Mouse (Mus musculus) lung, embryonic 15.5 days (tissue): ENCODE measurements around the gene Tmprss7. TPM values are rescaled to one million over a fixed set of nuclear protein-coding genes. Genes with fewer than 3 reads are reported as not detected.

Experiments used
- ATAC-seq: fragments of 200-750 bp; cut with Nextera tagmentation; 2 replicates; pipeline ENCODE4 v1.8.0; 2017; ENCODE audit warnings: moderate number of reproducible peaks, borderline replicate concordance; ENCODE audit not compliant: low FRiP score, low TSS enrichment; ENCODE audit errors: extremely low read depth
- H3K27ac ChIP-seq: fragments of 300-500 bp; sonication (generic); 2 replicates; pipeline ENCODE4 v1.5.1; 2015; ENCODE audit warnings: moderate library complexity, mild to moderate bottlenecking, inconsistent platforms
- H3K27me3 ChIP-seq: fragments of 300-500 bp; sonication (generic); 2 replicates; pipeline ENCODE4 v1.6.1; 2015; ENCODE audit warnings: inconsistent platforms
- H3K36me3 ChIP-seq: fragments of 300-500 bp; sonication (generic); 2 replicates; pipeline ENCODE4 v1.6.1; 2015; ENCODE audit warnings: inconsistent platforms
- H3K4me1 ChIP-seq: fragments of 300-500 bp; sonication (generic); 2 replicates; pipeline ENCODE4 v1.6.1; 2015; ENCODE audit warnings: inconsistent platforms
- H3K4me2 ChIP-seq: fragments of 300-500 bp; sonication (generic); 2 replicates; pipeline ENCODE4 v1.6.1; 2015; ENCODE audit warnings: inconsistent platforms, mild to moderate bottlenecking, moderate library complexity
- H3K4me3 ChIP-seq: fragments of 300-500 bp; sonication (generic); 2 replicates; pipeline ENCODE4 v1.5.1; 2015; ENCODE audit warnings: mild to moderate bottlenecking, inconsistent platforms
- H3K9ac ChIP-seq: fragments of 300-500 bp; sonication (generic); 2 replicates; pipeline ENCODE4 v1.6.1; 2015; ENCODE audit warnings: inconsistent platforms
- H3K9me3 ChIP-seq: fragments of 300-500 bp; sonication (generic); 2 replicates; pipeline ENCODE4 v1.6.1; 2016; ENCODE audit warnings: inconsistent platforms
- WGBS: fragments of 180-500 bp; shearing (Covaris S2); methylation state at CpG from one replicate; pipeline ENCODE4 v1.1.7; 2015; 5-methylcytosine and 5-hydroxymethylcytosine counted together
- polyA plus RNA-seq: library from polyadenylated mRNA; unstranded; fragments of >200 nt; fragmentation: Nextera tagmentation; extraction: Ambion mirVana; gene quantifications from 2 replicates; pipeline ENCODE4 v1.2.1, GENCODE M21; 2015

Tmprss7 gene
- polyA plus RNA-seq, 1 experiment from 2014 or later = 0.10 TPM

DNA sequence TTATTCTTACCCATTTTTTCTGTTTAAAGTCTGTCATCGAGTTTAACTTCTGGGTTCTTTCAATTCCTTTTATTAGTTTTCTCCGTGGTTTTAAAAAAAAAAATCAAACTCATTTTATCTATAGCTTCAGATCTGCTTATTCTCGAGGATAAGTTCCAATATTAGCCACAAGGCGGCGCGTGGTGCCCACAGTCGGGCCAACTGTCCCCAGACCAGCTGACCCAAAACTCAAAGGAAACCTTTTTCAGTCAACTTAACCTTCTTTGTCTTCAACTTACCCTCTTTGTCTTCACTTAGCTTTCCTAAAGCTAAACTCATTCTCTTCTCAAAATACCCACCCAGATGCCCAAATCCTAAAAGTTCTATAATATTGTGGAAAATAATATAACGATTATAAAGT, 8.6 kb downstream of the Tmprss7 start:
- H3K36me3 ChIP-seq = no peaks in the 10 kb centered on the region
- H3K4me1 ChIP-seq = no peaks in the 10 kb centered on the region
- H3K27me3 ChIP-seq = no peaks in the 10 kb centered on the region
- no peaks in the 10 kb centered on the region for H3K9me3 ChIP-seq
- H3K4me3 ChIP-seq = no peak overlapping the region
- ATAC-seq = no peak
- WGBS = 11% methylated on average over 8 of the region's 8 CpGs
- H3K9ac ChIP-seq = no peak overlapping the region
- H3K4me2 ChIP-seq = no peak overlapping the region
- H3K27ac ChIP-seq = no peak overlapping the region

DNA sequence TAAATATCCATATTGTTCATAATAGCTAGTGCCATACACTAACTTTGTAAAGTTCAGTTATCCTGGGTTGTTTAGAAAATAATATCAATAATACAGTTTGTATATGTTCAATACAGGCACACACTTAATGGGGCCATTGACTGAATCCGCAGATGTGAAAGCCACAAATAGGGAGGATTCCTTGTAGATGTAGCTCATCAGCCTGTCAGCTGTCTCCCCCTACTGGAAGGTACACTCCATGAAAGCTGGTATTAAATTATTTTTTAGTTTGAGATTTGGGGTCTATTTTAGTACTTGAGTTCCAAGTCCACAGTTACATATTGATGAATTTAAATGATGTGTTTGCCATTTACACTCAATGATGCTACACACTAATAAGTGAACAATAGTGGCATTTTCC, 17.0 kb downstream of the Tmprss7 start:
- Histone ChIP-seq H3K4me2 (no peak overlapping the region), H3K9ac (no peak overlapping the region), H3K27me3 (no peaks in the 10 kb centered on the region), H3K9me3 (no peaks in the 10 kb centered on the region), H3K4me1 (no peaks in the 10 kb centered on the region), H3K27ac (no peak overlapping the region), H3K36me3 (no peaks in the 10 kb centered on the region), H3K4me3 (no peak overlapping the region)
- ATAC-seq = no peak
- 19% methylated on average over 1 of the region's 1 CpGs for WGBS

DNA sequence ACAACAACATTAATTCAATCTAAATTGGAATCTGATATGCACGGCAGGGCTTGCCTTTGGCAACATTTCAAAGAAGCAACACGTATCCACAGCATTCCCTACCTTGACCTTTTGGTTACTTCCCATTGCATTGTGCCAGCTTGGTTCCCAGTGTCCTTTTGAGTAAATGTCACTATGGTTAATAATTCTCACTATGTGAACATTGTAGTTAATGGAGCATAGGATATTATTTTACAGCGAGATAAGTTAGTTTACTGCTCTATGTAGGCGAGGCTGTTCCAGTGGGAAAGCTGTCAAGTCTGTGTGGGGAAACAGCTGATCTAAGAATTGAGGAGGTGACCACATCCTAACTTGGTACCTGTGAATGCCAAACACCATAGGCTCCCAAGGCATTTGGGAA, 23.5 kb downstream of the Tmprss7 start:
- H3K9ac ChIP-seq = no peak overlapping the region
- H3K4me1 ChIP-seq = no peaks in the 10 kb centered on the region
- 63% methylated on average over 4 of the region's 4 CpGs for WGBS
- H3K4me2 ChIP-seq = no peak overlapping the region
- H3K4me3 ChIP-seq = no peak overlapping the region
- no peaks in the 10 kb centered on the region for H3K27me3 ChIP-seq
- no peaks in the 10 kb centered on the region for H3K9me3 ChIP-seq
- no peak for ATAC-seq
- H3K36me3 ChIP-seq = no peaks in the 10 kb centered on the region
- no peak overlapping the region for H3K27ac ChIP-seq

DNA sequence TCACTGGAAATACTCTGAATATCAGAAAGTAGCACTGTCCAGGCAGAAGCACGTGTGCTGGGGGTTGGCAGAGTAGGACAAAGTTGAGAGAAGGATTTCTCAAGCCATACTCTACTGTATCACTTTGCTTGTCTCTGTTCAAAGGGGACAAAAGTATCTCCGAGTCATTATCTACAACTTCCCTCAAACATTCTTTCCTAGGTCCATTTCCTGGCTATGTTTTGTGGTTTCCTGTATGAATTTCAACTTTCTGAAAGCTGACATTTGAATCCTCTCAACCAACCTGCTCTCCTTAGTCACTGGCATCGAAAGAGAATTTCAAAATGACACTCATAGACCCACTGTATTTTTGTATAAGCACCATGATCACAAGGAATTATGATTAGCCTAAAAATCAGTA, 25.3 kb downstream of the Tmprss7 start:
- H3K27me3 ChIP-seq = no peaks in the 10 kb centered on the region
- H3K36me3 ChIP-seq = no peaks in the 10 kb centered on the region
- WGBS = 51% methylated on average over 3 of the region's 3 CpGs
- H3K4me3 ChIP-seq = no peak overlapping the region
- ATAC-seq = no peak
- H3K27ac ChIP-seq = no peak overlapping the region
- no peaks in the 10 kb centered on the region for H3K4me1 ChIP-seq
- H3K4me2 ChIP-seq = no peak overlapping the region
- no peak overlapping the region for H3K9ac ChIP-seq
- H3K9me3 ChIP-seq = no peaks in the 10 kb centered on the region

DNA sequence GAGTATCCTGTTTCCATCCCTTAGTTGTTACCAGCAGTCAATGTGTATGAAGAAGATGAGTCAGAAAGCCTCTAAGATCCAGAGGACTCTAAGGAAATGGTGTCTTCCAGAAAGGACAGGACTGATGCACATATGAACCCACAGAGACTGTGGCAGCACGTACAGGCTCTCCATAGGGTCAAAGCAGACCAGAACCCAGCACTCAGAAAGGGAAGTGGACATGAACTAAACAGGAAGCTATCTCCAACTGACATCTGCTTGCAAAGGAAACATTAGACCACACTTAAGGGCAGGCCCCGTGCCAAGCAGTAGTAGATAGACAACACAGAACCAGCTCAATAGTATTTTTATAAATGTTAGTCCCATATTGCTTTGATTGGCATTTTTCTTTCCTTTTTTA, 27.3 kb downstream of the Tmprss7 start:
- H3K4me1 ChIP-seq = no peaks in the 10 kb centered on the region
- H3K27ac ChIP-seq = no peak overlapping the region
- no peak overlapping the region for H3K4me2 ChIP-seq
- no peak overlapping the region for H3K9ac ChIP-seq
- H3K9me3 ChIP-seq = no peaks in the 10 kb centered on the region
- H3K27me3 ChIP-seq = no peaks in the 10 kb centered on the region
- 61% methylated on average over 2 of the region's 2 CpGs for WGBS
- no peak overlapping the region for H3K4me3 ChIP-seq
- no peaks in the 10 kb centered on the region for H3K36me3 ChIP-seq
- ATAC-seq = no peak

DNA sequence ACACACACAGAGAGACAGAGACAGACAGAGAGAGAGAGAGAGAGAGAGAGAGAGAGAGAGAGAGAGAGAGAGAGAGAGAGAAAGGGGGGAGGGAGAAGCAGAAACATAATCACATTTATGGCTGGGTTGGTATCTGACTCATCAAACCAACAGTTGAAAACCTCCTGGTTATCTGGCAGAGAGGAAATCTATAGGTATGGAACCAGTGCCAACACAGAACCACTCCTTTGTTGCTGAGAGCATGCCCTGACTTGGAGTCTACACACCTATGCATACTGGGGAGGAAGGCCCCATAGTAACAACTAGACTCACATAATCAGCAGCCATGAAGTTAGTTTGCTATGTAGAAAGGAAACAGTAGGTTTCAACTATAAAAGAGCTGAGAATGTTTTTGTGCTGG, 31.1 kb downstream of the Tmprss7 start:
- no peak for ATAC-seq
- no peak overlapping the region for H3K9ac ChIP-seq

DNA sequence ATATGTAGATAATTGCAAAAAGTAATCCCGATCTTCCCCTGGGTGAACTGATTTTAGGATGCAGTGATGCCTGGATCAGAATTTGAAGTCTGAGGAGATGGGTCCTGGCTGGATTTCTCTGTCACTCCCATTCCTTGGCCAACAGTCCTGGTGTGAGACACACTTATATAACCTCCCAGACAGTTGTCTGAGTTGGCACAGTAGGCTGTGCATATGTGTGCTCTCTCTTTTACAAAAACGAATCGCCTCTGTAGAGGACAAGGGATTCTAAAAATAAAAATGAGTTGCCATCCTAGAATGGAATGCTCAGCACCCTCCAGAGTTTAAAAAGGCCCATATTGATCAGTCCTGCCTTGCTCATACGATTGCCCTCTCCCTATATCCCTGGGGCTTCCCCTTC, 33.9 kb downstream of the Tmprss7 start:
- no peaks in the 10 kb centered on the region for H3K9me3 ChIP-seq
- no peak overlapping the region for H3K4me3 ChIP-seq
- no peaks in the 10 kb centered on the region for H3K27me3 ChIP-seq
- H3K9ac ChIP-seq = no peak overlapping the region
- H3K4me1 ChIP-seq = no peaks in the 10 kb centered on the region
- no peak for ATAC-seq
- H3K27ac ChIP-seq = no peak overlapping the region
- whole genome bisulfite sequencing = 86% methylated on average over 4 of the region's 4 CpGs
- no peak overlapping the region for H3K4me2 ChIP-seq
- H3K36me3 ChIP-seq = no peaks in the 10 kb centered on the region

More for the DNA sequence above, 31.1 kb downstream of the Tmprss7 start:
- H3K4me2 ChIP-seq = no peak overlapping the region
- no peak overlapping the region for H3K4me3 ChIP-seq
- no peak overlapping the region for H3K27ac ChIP-seq
- no peaks in the 10 kb centered on the region for H3K4me1 ChIP-seq
- H3K9me3 ChIP-seq = no peaks in the 10 kb centered on the region
- no peaks in the 10 kb centered on the region for H3K36me3 ChIP-seq
- H3K27me3 ChIP-seq = no peaks in the 10 kb centered on the region

DNA sequence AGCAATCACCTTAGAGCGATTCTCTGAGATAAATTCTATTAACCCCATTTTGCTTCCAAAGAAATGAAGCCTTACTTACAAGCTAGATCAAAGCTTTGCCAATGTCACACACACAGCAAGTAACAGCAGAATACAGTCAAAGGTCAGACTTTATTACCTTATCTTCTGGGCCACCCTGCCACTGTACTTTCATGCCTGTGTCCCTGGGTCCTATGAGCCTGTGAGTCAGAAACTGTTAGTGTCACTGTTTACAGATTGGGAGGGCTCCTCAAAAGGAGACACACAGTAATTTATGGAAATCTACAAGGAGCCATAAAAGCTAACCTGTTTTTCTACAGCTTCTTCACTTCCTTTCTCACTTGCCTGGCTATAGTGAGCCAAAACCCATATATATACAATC, 35.2 kb downstream of the Tmprss7 start:
- H3K4me1 ChIP-seq = peaks cover 7% of the 10 kb centered on the region; the same call in 1 of the 2 replicates
- 74% methylated on average over 1 of the region's 1 CpGs for WGBS
- H3K4me2 ChIP-seq = no peak overlapping the region
- no peak for ATAC-seq
- no peaks in the 10 kb centered on the region for H3K9me3 ChIP-seq
- no peak overlapping the region for H3K9ac ChIP-seq
- no peak overlapping the region for H3K27ac ChIP-seq
- no peak overlapping the region for H3K4me3 ChIP-seq
- no peaks in the 10 kb centered on the region for H3K27me3 ChIP-seq
- H3K36me3 ChIP-seq = no peaks in the 10 kb centered on the region

DNA sequence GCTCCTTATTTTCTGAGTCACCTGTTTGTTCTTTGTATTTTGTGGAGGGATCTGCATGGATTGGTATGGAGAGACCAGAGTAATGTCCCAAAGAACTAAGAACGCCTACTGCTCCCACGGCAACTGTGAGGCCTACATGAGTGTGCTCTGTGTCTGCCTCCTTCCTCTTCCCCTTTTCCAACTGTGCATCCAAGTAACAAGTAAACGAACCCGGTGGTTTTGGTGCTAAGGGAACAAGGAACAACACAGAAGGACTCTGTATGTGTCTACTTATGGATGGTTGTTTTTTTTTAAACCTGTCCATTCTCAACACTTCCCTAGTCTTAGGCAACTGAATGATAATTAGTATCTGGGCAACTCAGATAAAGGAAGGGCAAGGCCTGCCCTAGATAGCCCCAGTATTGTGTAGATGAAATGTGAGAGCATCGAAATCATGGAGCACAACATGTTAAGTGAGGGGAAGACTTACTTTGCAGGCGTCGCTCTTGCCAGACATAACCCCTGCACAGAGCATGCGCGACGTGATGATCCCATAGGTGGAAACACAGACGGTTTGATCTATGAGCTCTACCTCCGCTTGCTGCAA, 35.8 kb downstream of the Tmprss7 start:
- ATAC-seq = no peak
- no peaks in the 10 kb centered on the region for H3K36me3 ChIP-seq
- no peaks in the 10 kb centered on the region for H3K27me3 ChIP-seq
- WGBS = 81% methylated on average over 12 of the region's 12 CpGs
- H3K4me1 ChIP-seq = peaks cover 7% of the 10 kb centered on the region; the same call in 1 of the 2 replicates
- no peak overlapping the region for H3K4me3 ChIP-seq
- H3K9ac ChIP-seq = no peak overlapping the region
- no peaks in the 10 kb centered on the region for H3K9me3 ChIP-seq
- H3K4me2 ChIP-seq = no peak overlapping the region
- no peak overlapping the region for H3K27ac ChIP-seq

DNA sequence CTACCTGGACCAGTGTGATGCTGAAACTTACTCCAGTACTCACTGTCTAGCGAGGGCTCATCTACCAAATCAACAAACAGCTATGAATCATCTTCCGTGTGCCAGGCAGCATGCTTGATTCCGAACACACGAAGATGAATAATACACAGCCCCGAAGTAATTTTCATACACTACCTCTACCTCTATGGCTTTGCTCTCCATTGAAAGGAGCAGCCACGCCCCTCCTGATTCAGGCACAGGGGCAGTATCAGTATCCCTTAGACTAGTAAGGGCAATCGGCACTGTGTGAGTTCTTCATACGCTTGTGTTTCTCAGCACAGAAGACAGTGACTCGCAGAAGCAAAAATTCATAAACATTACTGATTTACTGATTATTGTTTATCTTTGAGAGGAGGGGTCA, 39.0 kb downstream of the Tmprss7 start:
- no peaks in the 10 kb centered on the region for H3K27me3 ChIP-seq
- no peak overlapping the region for H3K9ac ChIP-seq
- peak overlapping the region; percentile 77; the same call in 1 of the 2 replicates for H3K4me2 ChIP-seq
- no peaks in the 10 kb centered on the region for H3K36me3 ChIP-seq
- no peak overlapping the region for H3K4me3 ChIP-seq
- 61% methylated on average over 9 of the region's 9 CpGs for WGBS
- ATAC-seq = no peak
- H3K27ac ChIP-seq = no peak overlapping the region
- H3K4me1 ChIP-seq = peaks cover 7% of the 10 kb centered on the region; the same call in 1 of the 2 replicates
- H3K9me3 ChIP-seq = no peaks in the 10 kb centered on the region

DNA sequence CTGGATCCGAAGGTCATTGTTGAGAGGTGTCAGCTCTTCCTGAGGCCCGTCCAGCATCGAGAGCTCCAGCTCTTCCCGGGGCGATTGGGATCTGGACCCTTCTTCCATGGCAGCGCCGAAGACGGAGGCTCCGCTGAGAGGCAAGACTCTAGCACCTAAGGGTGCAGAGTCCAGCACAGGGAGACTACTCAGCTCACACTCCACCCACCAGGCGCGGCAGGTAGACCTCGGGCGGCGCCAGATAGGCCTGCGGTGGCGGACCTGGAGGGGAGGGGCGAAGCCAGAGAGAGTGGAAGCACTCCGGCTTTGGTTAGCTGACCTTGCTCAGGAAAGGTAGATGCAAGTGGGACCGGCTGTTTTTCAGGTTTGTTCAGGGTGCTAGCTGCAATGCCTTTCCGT, 39.5 kb downstream of the Tmprss7 start, which contains the start of gene BC016579:
Gene BC016579 (minus strand): TSS at position 135 of the 399 bp plus-strand sequence.
- Histone ChIP-seq H3K9me3 (no peaks in the 10 kb centered on the region), H3K36me3 (no peaks in the 10 kb centered on the region), H3K27ac (no peak within 1 kb of the TSS), H3K4me1 (peaks cover 7% of the 10 kb centered on the region; the same call in 1 of the 2 replicates), H3K4me3 (peak within 1 kb of the TSS; percentile 39), H3K4me2 (peak within 1 kb of the TSS; percentile 77), H3K27me3 (no peaks in the 10 kb centered on the region), H3K9ac (peak within 1 kb of the TSS; percentile 31)
- 7% methylated on average over 20 of the region's 20 CpGs for WGBS
- peak; percentile 57; the same call in 1 of the 2 replicates for ATAC-seq

DNA sequence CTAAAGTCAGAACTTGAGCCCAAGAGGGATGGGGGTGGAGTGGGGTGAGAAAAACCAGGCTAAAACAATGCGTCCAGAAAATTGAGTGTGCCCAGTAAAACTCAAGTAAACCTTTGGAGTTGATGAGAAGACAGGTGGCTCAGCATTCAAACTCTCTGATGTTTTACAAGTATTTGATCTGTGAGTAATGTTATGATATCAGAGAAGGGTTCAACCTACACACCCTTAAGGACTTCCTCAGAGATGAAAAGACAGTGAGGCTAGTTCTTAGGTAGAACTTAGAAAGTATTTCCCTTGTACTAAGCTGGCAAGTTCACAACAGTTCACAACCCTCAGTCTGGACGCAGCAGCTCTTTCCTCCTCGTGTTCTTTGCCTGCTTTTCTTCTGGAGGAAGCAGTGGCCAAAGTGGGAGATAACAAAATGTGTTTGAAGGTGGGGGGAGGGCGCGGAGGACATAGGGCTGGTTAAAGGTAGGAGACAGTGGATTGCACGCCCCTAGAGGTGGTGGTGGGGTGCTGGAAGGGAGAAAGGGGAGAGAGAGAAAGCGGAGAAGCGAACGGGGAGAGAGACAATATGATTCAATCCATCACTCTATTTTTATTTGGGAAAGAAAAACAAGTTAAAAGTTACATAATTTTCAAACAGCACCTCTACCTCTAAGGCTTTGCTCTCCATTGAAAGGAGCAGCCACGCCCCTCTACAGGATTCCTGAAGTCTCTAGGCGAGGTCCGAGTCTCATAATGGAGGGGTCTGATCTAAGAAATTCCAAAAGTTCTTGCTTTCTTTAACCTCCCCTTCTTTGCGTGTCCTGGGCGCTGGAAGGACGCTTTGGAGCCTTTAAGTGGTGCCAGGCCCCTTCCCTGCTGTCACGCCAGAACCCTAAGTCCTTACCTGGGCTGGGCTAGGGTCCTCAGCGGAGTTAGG, 40.2 kb downstream of the Tmprss7 start:
- H3K4me3 ChIP-seq = peak overlapping the region; percentile 39
- no peak for ATAC-seq
- WGBS = 11% methylated on average over 17 of the region's 17 CpGs
- no peaks in the 10 kb centered on the region for H3K9me3 ChIP-seq
- H3K36me3 ChIP-seq = no peaks in the 10 kb centered on the region
- peaks cover 7% of the 10 kb centered on the region; the same call in 1 of the 2 replicates for H3K4me1 ChIP-seq
- H3K4me2 ChIP-seq = peak overlapping the region; percentile 77
- H3K27me3 ChIP-seq = no peaks in the 10 kb centered on the region
- H3K27ac ChIP-seq = no peak overlapping the region
- peak overlapping the region; percentile 31 for H3K9ac ChIP-seq
